Mouse (Mus musculus): Measurements from ENCODE around the gene Krtap6-1. TPM values are rescaled to one million over a fixed set of nuclear protein-coding genes. Genes with fewer than 3 reads are reported as not detected.
"Not testable (repeated sequence)": the region's sequence is repeated elsewhere in the genome, so short reads cannot be mapped to it uniquely, and the experiment has no call there.

Gene Krtap6-1
- not detected in 2 replicates for polyA plus RNA-seq (2015; fragmentation: Nextera tagmentation; extraction: Ambion mirVana)

- H3K9me3 ChIP-seq; H3K4me2 ChIP-seq (replicated peaks); H3K4me3 ChIP-seq (replicated peaks); H3K27me3 ChIP-seq; ATAC-seq; H3K36me3 ChIP-seq; H3K9ac ChIP-seq (replicated peaks); H3K27ac ChIP-seq; H3K4me1 ChIP-seq (replicated peaks): not testable (repeated sequence)
- WGBS: 97% methylated on average over 3 of the region's 3 CpGs
Observed at GRCm38 (mm10) chr16:89031399-89031798, at the start of gene Krtap6-1. Krtap6-1 (plus strand) TSS chr16:89031699.

- ATAC-seq: no peak
- Histone ChIP-seq H3K4me3 (replicated peaks) (no peak within 1 kb of the TSS), H3K36me3 (no peaks in the 10 kb centered on the region), H3K9me3 (no peaks in the 10 kb centered on the region), H3K9ac (replicated peaks) (no peak within 1 kb of the TSS), H3K27me3 (no peaks in the 10 kb centered on the region), H3K4me2 (replicated peaks) (no peak within 1 kb of the TSS), H3K27ac (no peak within 1 kb of the TSS), H3K4me1 (replicated peaks) (no peaks in the 10 kb centered on the region)
- WGBS: 78% methylated on average over 5 of the region's 5 CpGs
Observed at GRCm38 (mm10) chr16:89010659-89011058, 20.8 kb upstream of the Krtap6-1 start, which contains the start of gene Krtap22-2. Krtap22-2 (minus strand) TSS chr16:89010759.

DNA sequence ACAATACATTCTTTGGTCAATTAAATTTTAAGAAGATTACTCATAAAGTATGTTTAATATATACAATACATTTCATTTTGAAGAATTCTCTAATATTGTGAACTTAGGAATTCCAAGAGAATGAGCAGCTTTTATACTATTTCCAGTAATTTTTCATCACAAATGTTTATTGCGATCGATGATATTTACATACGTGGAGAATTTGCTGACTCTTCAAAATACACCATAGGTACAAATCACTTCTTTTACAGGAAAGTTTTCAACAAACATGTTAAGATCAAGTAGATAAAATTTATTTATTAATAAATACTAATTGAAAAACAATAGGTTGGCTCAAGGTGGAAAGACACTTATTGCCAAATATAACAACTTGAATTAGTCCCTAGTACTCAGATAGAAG lies 17.5 kb upstream of the Krtap6-1 start:
- Histone ChIP-seq H3K9ac (replicated peaks) (no peak overlapping the region), H3K36me3 (no peaks in the 10 kb centered on the region), H3K27me3 (no peaks in the 10 kb centered on the region), H3K4me1 (replicated peaks) (no peaks in the 10 kb centered on the region), H3K4me3 (replicated peaks) (no peak overlapping the region), H3K4me2 (replicated peaks) (no peak overlapping the region), H3K27ac (no peak overlapping the region), H3K9me3 (no peaks in the 10 kb centered on the region)
- WGBS: 97% methylated on average over 3 of the region's 3 CpGs
- ATAC-seq: no peak

- not testable (repeated sequence) for H3K27me3 ChIP-seq; H3K4me3 ChIP-seq (replicated peaks); ATAC-seq; H3K9ac ChIP-seq (replicated peaks); H3K27ac ChIP-seq; H3K36me3 ChIP-seq; H3K4me1 ChIP-seq (replicated peaks); H3K4me2 ChIP-seq (replicated peaks); H3K9me3 ChIP-seq
- WGBS: 100% methylated on average over 2 of the region's 3 CpGs
Observed at GRCm38 (mm10) chr16:89014984-89015383, 16.5 kb upstream of the Krtap6-1 start, which contains the start of gene Gm10229. Gm10229 (plus strand) TSS chr16:89015284.

GRCm38 (mm10) chr16:89041372-89041771 lies 9.9 kb downstream of the Krtap6-1 start, which contains the start of gene Gm10228:
Gm10228 (minus strand) TSS chr16:89041472.
- not testable (repeated sequence) for H3K4me2 ChIP-seq (replicated peaks); H3K4me1 ChIP-seq (replicated peaks); H3K9ac ChIP-seq (replicated peaks); H3K36me3 ChIP-seq; H3K4me3 ChIP-seq (replicated peaks); H3K27me3 ChIP-seq; H3K27ac ChIP-seq; H3K9me3 ChIP-seq; ATAC-seq
- 94% methylated on average over 2 of the region's 4 CpGs for WGBS

DNA sequence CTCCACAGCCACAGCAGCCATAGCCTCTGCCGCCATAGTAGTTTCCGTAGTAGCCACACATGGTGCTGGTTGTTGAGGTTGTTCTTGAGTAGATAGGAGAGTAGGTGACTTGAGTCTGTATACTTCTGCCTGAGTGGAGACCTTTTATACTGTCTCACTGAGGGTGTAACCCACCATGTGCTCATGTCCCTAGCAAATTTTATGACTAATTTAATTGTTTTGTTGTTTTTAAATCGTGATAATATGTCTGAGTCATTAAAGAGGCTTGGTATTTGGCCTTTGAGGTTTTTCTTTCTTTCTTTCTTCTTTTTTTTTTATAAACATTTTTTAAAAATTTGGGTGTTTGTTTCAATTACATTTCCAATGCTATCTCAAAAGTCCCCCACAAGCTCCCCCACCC lies 16.3 kb downstream of the Krtap6-1 start, which contains the start of gene Krtap6-5:
TSS of gene Krtap6-5 (minus strand) at position 101 of the 400 bp plus-strand sequence.
- no peak within 1 kb of the TSS for H3K4me3 ChIP-seq (replicated peaks)
- no peaks in the 10 kb centered on the region for H3K36me3 ChIP-seq
- no peak within 1 kb of the TSS for H3K9ac ChIP-seq (replicated peaks)
- H3K4me1 ChIP-seq (replicated peaks): no peaks in the 10 kb centered on the region
- H3K9me3 ChIP-seq: no peaks in the 10 kb centered on the region
- ATAC-seq: no peak
- no peak within 1 kb of the TSS for H3K27ac ChIP-seq
- WGBS: 89% methylated on average over 3 of the region's 3 CpGs
- H3K27me3 ChIP-seq: no peaks in the 10 kb centered on the region
- H3K4me2 ChIP-seq (replicated peaks): no peak within 1 kb of the TSS

DNA sequence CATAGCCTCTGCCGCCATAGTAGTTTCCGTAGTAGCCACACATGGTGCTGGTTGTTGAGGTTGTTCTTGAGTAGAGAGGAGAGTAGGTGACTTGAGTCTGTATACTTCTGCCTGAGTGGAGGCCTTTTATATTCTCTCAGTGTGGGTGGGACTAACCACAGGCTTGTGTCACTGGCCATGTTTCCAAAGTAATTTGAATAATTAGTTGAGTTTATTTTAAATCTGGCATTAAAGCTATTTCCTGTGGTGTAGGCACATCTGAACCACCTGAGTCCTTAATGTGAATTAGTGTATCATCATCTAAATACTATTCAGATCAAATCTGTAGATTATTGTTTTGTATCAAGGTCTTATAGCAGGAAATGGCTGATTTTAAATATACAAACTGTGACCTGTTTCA lies 32.4 kb downstream of the Krtap6-1 start, which contains the start of gene 1110025L11Rik:
TSS of gene 1110025L11Rik (minus strand) at position 101 of the 400 bp plus-strand sequence.
- not testable (repeated sequence) for H3K4me1 ChIP-seq (replicated peaks); H3K27ac ChIP-seq; H3K27me3 ChIP-seq; H3K9me3 ChIP-seq; H3K4me3 ChIP-seq (replicated peaks); H3K4me2 ChIP-seq (replicated peaks); ATAC-seq; H3K9ac ChIP-seq (replicated peaks); H3K36me3 ChIP-seq
- WGBS: no CpG with 5 or more reads among the region's 2 CpGs

DNA sequence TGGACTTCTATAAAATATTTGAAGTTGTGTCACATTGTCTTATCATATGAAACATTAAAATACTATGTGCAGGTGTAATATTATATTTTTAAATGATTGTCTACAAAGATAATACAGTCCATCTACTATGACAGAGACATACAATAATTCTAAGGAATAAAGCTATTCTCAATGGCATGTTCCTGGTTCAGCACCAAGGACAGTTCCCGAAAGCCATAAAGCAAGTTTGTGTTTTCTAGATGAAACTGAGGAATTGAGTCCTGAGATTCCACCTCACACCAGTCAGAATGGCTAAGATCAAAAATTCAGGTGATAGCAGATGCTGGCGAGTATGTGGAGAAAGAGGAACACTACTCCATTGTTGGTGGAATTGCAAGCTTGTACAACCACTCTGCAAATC lies 39.5 kb downstream of the Krtap6-1 start:
- not testable (repeated sequence) for H3K4me2 ChIP-seq (replicated peaks); H3K27me3 ChIP-seq; H3K9ac ChIP-seq (replicated peaks); H3K27ac ChIP-seq; H3K4me3 ChIP-seq (replicated peaks); H3K4me1 ChIP-seq (replicated peaks); H3K9me3 ChIP-seq; H3K36me3 ChIP-seq; ATAC-seq
- 79% methylated on average over 2 of the region's 2 CpGs for WGBS

Other genes with a start within 250 kb of the Krtap6-1 start
- not detected in 2 replicates for gene Gm20741, start 219.5 kb upstream of the Krtap6-1 start, polyA plus RNA-seq (2015; fragmentation: Nextera tagmentation; extraction: Ambion mirVana)
- not detected in 2 replicates for gene Krtap15, start 211.5 kb upstream of the Krtap6-1 start, polyA plus RNA-seq (2015; fragmentation: Nextera tagmentation; extraction: Ambion mirVana)
- gene Krtap14, start 205.6 kb upstream of the Krtap6-1 start, polyA plus RNA-seq (2015; fragmentation: Nextera tagmentation; extraction: Ambion mirVana): not detected in 2 replicates
- gene Krtap19-1, start 162.3 kb upstream of the Krtap6-1 start, polyA plus RNA-seq (2015; fragmentation: Nextera tagmentation; extraction: Ambion mirVana): not detected in 2 replicates
- gene Krtap19-2, start 157.4 kb upstream of the Krtap6-1 start, polyA plus RNA-seq (2015; fragmentation: Nextera tagmentation; extraction: Ambion mirVana): not detected in 2 replicates
- not detected in 2 replicates for gene Krtap19-3, start 153.7 kb upstream of the Krtap6-1 start, polyA plus RNA-seq (2015; fragmentation: Nextera tagmentation; extraction: Ambion mirVana)
- not detected in 2 replicates for gene Krtap19-4, start 146.6 kb upstream of the Krtap6-1 start, polyA plus RNA-seq (2015; fragmentation: Nextera tagmentation; extraction: Ambion mirVana)
- not detected in 2 replicates for gene Krtap19-5, start 135.2 kb upstream of the Krtap6-1 start, polyA plus RNA-seq (2015; fragmentation: Nextera tagmentation; extraction: Ambion mirVana)
- not detected in 2 replicates for gene Krtap19-9b, start 99.4 kb upstream of the Krtap6-1 start, polyA plus RNA-seq (2015; fragmentation: Nextera tagmentation; extraction: Ambion mirVana)
- gene Krtap16-3, start 68.8 kb upstream of the Krtap6-1 start, polyA plus RNA-seq (2015; fragmentation: Nextera tagmentation; extraction: Ambion mirVana): not detected in 2 replicates
- not detected in 2 replicates for gene Krtap22-2, start 20.9 kb upstream of the Krtap6-1 start, polyA plus RNA-seq (2015; fragmentation: Nextera tagmentation; extraction: Ambion mirVana)
- gene Gm10229, start 16.4 kb upstream of the Krtap6-1 start, polyA plus RNA-seq (2015; fragmentation: Nextera tagmentation; extraction: Ambion mirVana): not detected in 2 replicates
- not detected in 2 replicates for gene Gm10228, start 9.8 kb downstream of the Krtap6-1 start, polyA plus RNA-seq (2015; fragmentation: Nextera tagmentation; extraction: Ambion mirVana)
- not detected in 2 replicates for gene Krtap6-5, start 16.2 kb downstream of the Krtap6-1 start, polyA plus RNA-seq (2015; fragmentation: Nextera tagmentation; extraction: Ambion mirVana)
- gene 1110025L11Rik, start 32.3 kb downstream of the Krtap6-1 start, polyA plus RNA-seq (2015; fragmentation: Nextera tagmentation; extraction: Ambion mirVana): not detected in 2 replicates
- not detected in 2 replicates for gene Krtap6-3, start 52.3 kb downstream of the Krtap6-1 start, polyA plus RNA-seq (2015; fragmentation: Nextera tagmentation; extraction: Ambion mirVana)
- gene Gm6358, start 109.2 kb downstream of the Krtap6-1 start, polyA plus RNA-seq (2015; fragmentation: Nextera tagmentation; extraction: Ambion mirVana): not detected in 2 replicates
- gene Gm10061, start 119.4 kb downstream of the Krtap6-1 start, polyA plus RNA-seq (2015; fragmentation: Nextera tagmentation; extraction: Ambion mirVana): not detected in 2 replicates
- not detected in 2 replicates for gene Gm9789, start 126.3 kb downstream of the Krtap6-1 start, polyA plus RNA-seq (2015; fragmentation: Nextera tagmentation; extraction: Ambion mirVana)
- gene Gm7735, start 137.8 kb downstream of the Krtap6-1 start, polyA plus RNA-seq (2015; fragmentation: Nextera tagmentation; extraction: Ambion mirVana): not detected in 2 replicates
- gene 1110057P08Rik, start 143.0 kb downstream of the Krtap6-1 start, polyA plus RNA-seq (2015; fragmentation: Nextera tagmentation; extraction: Ambion mirVana): not detected in 2 replicates
- not detected in 2 replicates for gene Krtap20-2, start 174.2 kb downstream of the Krtap6-1 start, polyA plus RNA-seq (2015; fragmentation: Nextera tagmentation; extraction: Ambion mirVana)